Comparison of ENCODE assay signal across 27 mouse cellular contexts in genomic region chr6:136816826-136817225, GRCm38 (mm10). TPM values are rescaled to one million over a fixed set of nuclear protein-coding genes. Genes with fewer than 3 reads are reported as not detected.
DNase-seq lines count a peak whose midpoint lies in the region; ATAC-seq and TF ChIP-seq lines count a peak whose summit lies in the region.
"Had no signal": no experiment of that assay in that cellular context is flagged by ENCODE, and none has a peak within 500 bp of the region (broad histone marks: within the 10 kb centered on the region; RNA-seq: fewer than 3 reads in every experiment).

No protein-coding gene starts in this region.

- H3K27ac ChIP-seq in forebrain, embryonic 15.5 days (replicated peaks) = peak overlapping the region; percentile 57
- H3K27ac ChIP-seq in forebrain, embryonic 13.5 days = no peak overlapping the region
- no peak overlapping the region for H3K27ac ChIP-seq in testis, adult 2 months (ENCODE audit: control insufficient read depth, insufficient read depth, low read depth, low read length)
- H3K27ac ChIP-seq in intestine, postnatal 0 days (ENCODE audit: low read depth, low read length) = no peak overlapping the region
- H3K27ac ChIP-seq: embryonic facial prominence, embryonic 10.5 days; embryonic facial prominence, embryonic 13.5 days; heart, adult 2 months; heart, embryonic 10.5 days; heart, embryonic 13.5 days; hindbrain, embryonic 12.5 days; hindbrain, embryonic 15.5 days had no signal

- H3K4me3 ChIP-seq in forebrain, embryonic 15.5 days = no peak overlapping the region
- H3K4me3 ChIP-seq in forebrain, embryonic 13.5 days = no peak overlapping the region
- H3K4me3 ChIP-seq in testis, adult 2 months (ENCODE audit: control insufficient read depth, low read depth, low read length) = peak overlapping the region; percentile 10
- H3K4me3 ChIP-seq in intestine, postnatal 0 days (ENCODE audit: low read depth, low read length) = no peak overlapping the region
- H3K4me3 ChIP-seq: embryonic facial prominence, embryonic 10.5 days; embryonic facial prominence, embryonic 13.5 days; erythroblast, embryonic 14.5 days; heart, adult 2 months; heart, embryonic 10.5 days; heart, embryonic 13.5 days; hindbrain, embryonic 12.5 days; hindbrain, embryonic 15.5 days had no signal

- no peaks in the 10 kb centered on the region for H3K9me3 ChIP-seq in forebrain, embryonic 15.5 days
- H3K9me3 ChIP-seq in forebrain, embryonic 13.5 days (replicated peaks) = no peaks in the 10 kb centered on the region
- no peaks in the 10 kb centered on the region for H3K9me3 ChIP-seq in intestine, postnatal 0 days (ENCODE audit: control insufficient read depth)
- H3K9me3 ChIP-seq: embryonic facial prominence, embryonic 10.5 days; embryonic facial prominence, embryonic 13.5 days; heart, embryonic 10.5 days; heart, embryonic 13.5 days; hindbrain, embryonic 12.5 days; hindbrain, embryonic 15.5 days had no signal

- no peak overlapping the region for H3K4me2 ChIP-seq in forebrain, embryonic 15.5 days (replicated peaks)
- no peak overlapping the region for H3K4me2 ChIP-seq in forebrain, embryonic 13.5 days
- no peak overlapping the region for H3K4me2 ChIP-seq in intestine, postnatal 0 days (replicated peaks; ENCODE audit: low read depth)
- H3K4me2 ChIP-seq: embryonic facial prominence, embryonic 13.5 days; heart, embryonic 13.5 days; hindbrain, embryonic 12.5 days; hindbrain, embryonic 15.5 days had no signal

- H3K36me3 ChIP-seq in forebrain, embryonic 15.5 days = peaks cover 92% of the 10 kb centered on the region
- peaks cover 95% of the 10 kb centered on the region for H3K36me3 ChIP-seq in forebrain, embryonic 13.5 days (ENCODE audit: poor library complexity, severe bottlenecking)
- H3K36me3 ChIP-seq in testis, adult 2 months (ENCODE audit: control insufficient read depth, insufficient read depth, low read length) = peaks cover 6% of the 10 kb centered on the region
- peaks cover 77% of the 10 kb centered on the region for H3K36me3 ChIP-seq in intestine, postnatal 0 days (ENCODE audit: control insufficient read depth, insufficient read depth)

- no peak for ATAC-seq in forebrain, embryonic 15.5 days (replicated peaks)
- ATAC-seq in forebrain, embryonic 13.5 days = no peak
- ATAC-seq in intestine, postnatal 0 days = no peak

- no peak for TF ChIP-seq CTCF in testis, adult 2 months (IDR thresholded peaks at IDR 0.05; ENCODE audit: control insufficient read depth, insufficient read depth, insufficient replicate concordance, low read depth, low read length)
- TF ChIP-seq CTCF in intestine, postnatal 0 days (IDR thresholded peaks at IDR 0.05; ENCODE audit: low read depth) = no peak

- H3K27me3 ChIP-seq in forebrain, embryonic 15.5 days = no peaks in the 10 kb centered on the region
- no peaks in the 10 kb centered on the region for H3K27me3 ChIP-seq in forebrain, embryonic 13.5 days
- H3K27me3 ChIP-seq in testis, adult 2 months (ENCODE audit: control insufficient read depth, insufficient read depth, low read length) = no peaks in the 10 kb centered on the region
- H3K27me3 ChIP-seq in intestine, postnatal 0 days (replicated peaks; ENCODE audit: control insufficient read depth, insufficient read depth, low read length) = no peaks in the 10 kb centered on the region
- H3K27me3 ChIP-seq: embryonic facial prominence, embryonic 13.5 days; heart, embryonic 13.5 days; hindbrain, embryonic 12.5 days; hindbrain, embryonic 15.5 days had no signal

- peak; percentile 84 for DNase-seq in heart, adult 11 months
- DNase-seq in heart, postnatal 4 days = no peak
- DNase-seq in testis, postnatal 10 days (ENCODE audit: low spot score) = no peak
- DNase-seq: adrenal gland, adult 2 months; adrenal gland, postnatal 14 days; cerebellum, adult 11 months; cerebellum, adult 2 months; cerebellum, adult 9-11 months; cerebellum, postnatal 25 days; embryo, embryonic 11 days; gastrocnemius, postnatal 25 days; heart, adult 2 months; heart, postnatal 14 days had no signal

- H3K9ac ChIP-seq in forebrain, embryonic 15.5 days (replicated peaks) = no peak overlapping the region
- no peak overlapping the region for H3K9ac ChIP-seq in forebrain, embryonic 13.5 days
- H3K9ac ChIP-seq in intestine, postnatal 0 days (ENCODE audit: low read depth, low read length) = no peak overlapping the region
- H3K9ac ChIP-seq: embryonic facial prominence, embryonic 13.5 days; heart, embryonic 13.5 days; hindbrain, embryonic 12.5 days; hindbrain, embryonic 15.5 days had no signal

- no peak for TF ChIP-seq POLR2A in testis, adult 2 months (IDR thresholded peaks at IDR 0.05; ENCODE audit: control insufficient read depth, low read depth, low read length)

- WGBS in forebrain, embryonic 15.5 days = 87% methylated on average over 21 of the region's 21 CpGs
- 94% methylated on average over 21 of the region's 21 CpGs for WGBS in forebrain, embryonic 13.5 days
- 90% methylated on average over 21 of the region's 21 CpGs for whole genome bisulfite sequencing in intestine, postnatal 0 days

- H3K4me1 ChIP-seq in forebrain, embryonic 15.5 days = 0 out of 2 replicates have a peak, but pooled peaks cover 7% of the 10 kb centered on the region
- H3K4me1 ChIP-seq in forebrain, embryonic 13.5 days = no peaks in the 10 kb centered on the region
- no peaks in the 10 kb centered on the region; the same call in 1 of the 2 replicates for H3K4me1 ChIP-seq in testis, adult 2 months (ENCODE audit: control insufficient read depth, insufficient read depth, low read length)
- H3K4me1 ChIP-seq in intestine, postnatal 0 days (replicated peaks; ENCODE audit: control insufficient read depth, insufficient read depth, low read length) = 0 out of 2 replicates have a peak, but pooled peaks cover 4% of the 10 kb centered on the region
- H3K4me1 ChIP-seq: embryonic facial prominence, embryonic 10.5 days; embryonic facial prominence, embryonic 13.5 days; hindbrain, embryonic 12.5 days; hindbrain, embryonic 15.5 days had no signal

RNA-seq across cellular contexts. Expression of gene H2afj, which starts 8.8 kb away (rescaled TPM):
- 120 and 132 TPM in 2 replicates for polyA plus RNA-seq in forebrain, embryonic 15.5 days (2015; fragmentation: Nextera tagmentation; extraction: Ambion mirVana)
- 125 and 140 TPM in 2 replicates for polyA plus RNA-seq in forebrain, embryonic 13.5 days (2015; fragmentation: Nextera tagmentation; extraction: Ambion mirVana)
- 10 to 100 TPM; 28.1 to 33.6 TPM for total RNA-seq in heart, postnatal 4 days (2021)
- 34.2 and 47.7 TPM in 2 replicates for polyA plus RNA-seq in testis, adult 2 months (2012; rRNA removed)
- 231 and 241 TPM in 2 replicates for polyA plus RNA-seq in intestine, postnatal 0 days (2015; fragmentation: Nextera tagmentation; extraction: Ambion mirVana)

RNA-seq across cellular contexts. Expression of gene BC049715, which starts 10.6 kb away (rescaled TPM):
- polyA plus RNA-seq in forebrain, embryonic 15.5 days (2015; fragmentation: Nextera tagmentation; extraction: Ambion mirVana) = 0.93 and 1.1 TPM in 2 replicates
- polyA plus RNA-seq in forebrain, embryonic 13.5 days (2015; fragmentation: Nextera tagmentation; extraction: Ambion mirVana) = 0.85 and 1.9 TPM in 2 replicates
- total RNA-seq in heart, postnatal 4 days (2021) = 1 to 10 TPM; 2.1 to 2.5 TPM
- polyA plus RNA-seq in testis, adult 2 months (2012; rRNA removed) = 150 and 168 TPM in 2 replicates
- 0.47 and 1.8 TPM in 2 replicates for polyA plus RNA-seq in intestine, postnatal 0 days (2015; fragmentation: Nextera tagmentation; extraction: Ambion mirVana)
- total RNA-seq: gastrocnemius, postnatal 25 days had no signal

RNA-seq across cellular contexts. Expression of gene Wbp11, which starts 11.2 kb away (rescaled TPM):
- 79.0 and 82.5 TPM in 2 replicates for polyA plus RNA-seq in forebrain, embryonic 15.5 days (2015; fragmentation: Nextera tagmentation; extraction: Ambion mirVana)
- 94.5 and 98.8 TPM in 2 replicates for polyA plus RNA-seq in forebrain, embryonic 13.5 days (2015; fragmentation: Nextera tagmentation; extraction: Ambion mirVana)
- 10 to 100 TPM; 89.9 to 90.8 TPM for total RNA-seq in heart, postnatal 4 days (2021)
- 236 and 252 TPM in 2 replicates for polyA plus RNA-seq in testis, adult 2 months (2012; rRNA removed)
- 41.4 and 45.2 TPM in 2 replicates for polyA plus RNA-seq in intestine, postnatal 0 days (2015; fragmentation: Nextera tagmentation; extraction: Ambion mirVana)

RNA-seq across cellular contexts. Expression of gene Hist4h4, which starts 12.6 kb away (rescaled TPM):
- polyA plus RNA-seq in forebrain, embryonic 15.5 days (2015; fragmentation: Nextera tagmentation; extraction: Ambion mirVana) = 0.97 and 1.1 TPM in 2 replicates
- polyA plus RNA-seq in forebrain, embryonic 13.5 days (2015; fragmentation: Nextera tagmentation; extraction: Ambion mirVana) = 0.97 and 1.2 TPM in 2 replicates
- total RNA-seq in heart, postnatal 4 days (2021) = 10 to 100 TPM; 32.8 to 34.4 TPM
- polyA plus RNA-seq in testis, adult 2 months (2012; rRNA removed) = 0.96 and 0.99 TPM in 2 replicates
- polyA plus RNA-seq in intestine, postnatal 0 days (2015; fragmentation: Nextera tagmentation; extraction: Ambion mirVana) = 0.46 and 0.76 TPM in 2 replicates

RNA-seq across cellular contexts. Expression of gene Smco3, which starts 18.4 kb away (rescaled TPM):
- 0.18 TPM in 1 of 2 replicates, not detected in the other for polyA plus RNA-seq in forebrain, embryonic 15.5 days (2015; fragmentation: Nextera tagmentation; extraction: Ambion mirVana)
- not detected in 2 replicates for polyA plus RNA-seq in forebrain, embryonic 13.5 days (2015; fragmentation: Nextera tagmentation; extraction: Ambion mirVana)
- total RNA-seq in heart, postnatal 4 days (2021) = under 1 TPM in 1 of 2 experiments, not detected in 1; 0.20 TPM
- 0.22 TPM in 1 of 2 replicates, not detected in the other for polyA plus RNA-seq in testis, adult 2 months (2012; rRNA removed)
- polyA plus RNA-seq in intestine, postnatal 0 days (2015; fragmentation: Nextera tagmentation; extraction: Ambion mirVana) = 0.76 and 1.3 TPM in 2 replicates
- total RNA-seq: heart, adult 2 months; heart, postnatal 14 days; hematopoietic stem cell, adult 5-6 weeks; MEL had no signal
- polyA plus RNA-seq: adrenal gland, adult 2 months; embryonic facial prominence, embryonic 10.5 days; erythroblast, embryonic 14.5 days; heart, embryonic 10.5 days; heart, embryonic 16.5 days had no signal

Comparison
In these comparisons a context has a peak if more than half of its experiments do, and no peak if none do; other contexts are left out.
1. RNA of gene BC049715, which starts 10.6 kb away (polyA plus RNA-seq): 150 to 168 TPM in testis, adult 2 months; 0.47 to 1.8 TPM in intestine, postnatal 0 days, 0.93 to 1.1 TPM in forebrain, embryonic 15.5 days and 0.85 to 1.9 TPM in forebrain, embryonic 13.5 days; every median in the first group is over 10 times any median in the second.